Mouse (Mus musculus) kidney, adult 11 months (tissue): ENCODE data around the gene Fermt2.
"Not testable (repeated sequence)": the region's sequence is repeated elsewhere in the genome, so short reads cannot be mapped to it uniquely, and the experiment has no call there.

Experiments used
- DNase-seq: peaks from one replicate; pipeline ENCODE4 v3.0.0; 2022

Gene Fermt2

DNA sequence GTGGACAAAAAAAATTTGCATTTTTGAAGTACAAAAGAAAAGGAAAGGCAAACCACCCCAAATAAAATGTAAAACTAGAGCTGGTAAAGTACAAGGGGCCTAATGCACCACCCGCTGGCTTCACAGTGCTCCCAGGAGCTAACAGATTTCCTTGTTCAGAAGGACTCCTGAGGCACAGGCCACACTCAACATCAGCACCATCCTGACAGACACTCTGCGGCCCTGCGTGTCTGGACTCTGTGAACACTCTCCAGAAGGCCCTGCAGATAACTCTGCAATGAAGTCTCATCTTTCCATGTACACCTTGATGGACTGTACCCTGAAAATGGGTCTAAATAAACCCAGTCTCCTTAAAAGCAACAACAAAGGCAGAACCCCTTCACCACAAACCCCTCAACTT, 22.5 kb downstream of the Fermt2 start:
- no peak for DNase-seq

DNA sequence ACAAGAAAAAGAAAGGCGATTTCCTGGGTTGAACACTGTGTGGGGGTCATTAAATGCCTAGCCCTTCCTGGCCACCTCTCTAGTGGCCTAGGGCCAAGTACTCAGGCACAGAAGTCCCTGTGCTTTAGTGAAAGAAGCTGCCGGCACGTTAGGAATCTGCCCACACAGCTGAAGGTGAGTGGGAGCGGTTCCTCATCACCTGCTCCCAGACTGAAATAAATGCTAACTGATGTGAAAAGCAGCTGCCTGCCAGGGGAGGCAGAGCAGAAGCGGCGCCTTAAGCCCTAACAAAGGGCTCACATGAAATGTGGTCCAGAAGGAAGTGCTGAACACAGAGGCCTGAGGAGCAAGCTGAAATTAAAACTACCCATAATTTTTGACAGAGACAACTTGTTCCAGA, 22.9 kb downstream of the Fermt2 start:
- peak; percentile 77 for DNase-seq

DNA sequence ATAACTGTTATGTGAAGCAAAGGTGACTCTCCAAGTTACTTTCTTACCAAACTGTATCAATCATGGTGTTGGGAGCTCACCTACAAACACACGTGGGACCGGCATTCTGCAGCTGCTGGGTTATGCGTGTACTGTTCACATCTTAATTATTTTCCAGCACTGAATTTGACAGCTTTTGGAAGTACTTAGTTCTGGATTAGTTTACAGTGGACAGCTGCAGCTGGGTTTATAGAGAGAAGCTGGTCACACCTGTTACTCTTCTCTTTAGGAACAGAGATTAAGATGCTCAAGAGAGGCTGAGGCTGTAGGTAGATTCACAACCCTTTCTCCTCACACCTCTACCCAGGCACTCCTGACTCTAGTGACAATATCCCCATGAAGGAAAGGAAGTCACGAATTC, 23.8 kb downstream of the Fermt2 start:
- DNase-seq = no peak

DNA sequence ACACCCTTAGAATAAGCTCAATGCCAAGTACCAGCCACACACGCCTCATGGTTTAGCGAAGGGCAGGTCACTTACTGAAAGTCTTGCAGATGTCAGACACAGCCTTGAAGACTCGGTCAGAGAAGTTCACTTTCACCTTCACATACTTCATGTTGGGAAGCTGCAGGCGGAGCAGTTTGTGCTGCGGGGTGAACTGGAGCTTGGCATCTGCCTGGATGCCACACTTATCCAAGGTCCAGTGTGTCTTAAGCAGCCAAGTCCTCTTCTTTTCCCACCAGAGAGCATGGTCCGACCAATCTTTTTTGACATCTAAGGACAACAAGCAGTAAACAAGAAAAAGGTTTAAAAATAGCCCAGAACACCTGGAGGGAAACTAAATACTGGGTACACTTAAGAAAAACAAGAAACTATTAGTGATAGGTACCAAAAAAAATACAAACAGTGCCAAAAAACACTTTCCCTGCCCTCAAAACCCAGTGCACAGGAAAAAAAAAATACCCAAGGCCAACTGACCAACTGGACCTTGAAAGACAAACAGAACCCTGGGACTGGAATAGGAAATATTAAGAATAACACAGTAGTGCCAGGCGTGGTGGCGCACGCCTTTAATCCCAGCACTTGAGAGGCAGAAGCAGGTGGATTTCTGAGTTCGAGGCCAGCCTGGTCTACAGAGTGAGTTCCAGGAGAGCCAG, 25.4 kb downstream of the Fermt2 start:
- DNase-seq = peak; percentile 52

DNA sequence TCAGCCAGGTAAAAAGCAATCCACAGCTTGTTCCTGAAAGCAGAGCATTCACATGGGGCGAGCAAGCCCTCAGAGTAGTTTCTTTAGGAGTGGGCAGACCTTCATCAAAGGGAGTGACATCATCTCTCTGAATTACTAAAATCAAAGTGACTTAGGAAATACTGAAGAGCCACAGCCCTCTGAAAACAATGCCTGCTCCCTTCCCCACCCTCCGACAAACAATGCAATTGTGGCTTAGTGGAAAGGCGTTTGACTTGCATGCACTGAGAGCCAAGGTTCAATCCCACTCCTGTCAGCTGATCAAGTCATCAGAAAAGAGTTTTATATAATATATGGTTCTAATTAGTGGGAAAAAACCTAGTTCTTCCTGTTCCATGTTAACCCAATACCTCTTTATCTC, 26.0 kb downstream of the Fermt2 start:
- no peak for DNase-seq

DNA sequence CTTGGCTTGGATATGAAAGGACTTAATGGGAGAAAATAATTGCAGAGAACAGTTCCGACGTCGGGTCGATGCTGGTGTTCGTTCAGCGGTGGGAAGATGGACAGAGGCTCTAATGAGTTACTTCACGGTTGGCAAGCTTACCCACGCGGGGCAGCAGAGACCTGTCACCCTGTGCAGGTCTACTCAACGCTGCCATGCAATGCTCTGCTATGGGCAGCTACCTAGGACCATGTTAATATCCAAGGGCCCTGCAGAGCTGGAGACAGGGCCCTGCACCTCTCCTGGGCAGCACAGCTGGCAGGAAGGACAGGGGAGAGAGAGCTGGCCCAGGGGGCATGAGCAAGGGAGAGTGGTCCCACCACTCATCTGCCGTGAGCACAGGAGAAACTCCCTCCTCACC, 29.9 kb downstream of the Fermt2 start:
- DNase-seq = no peak

DNA sequence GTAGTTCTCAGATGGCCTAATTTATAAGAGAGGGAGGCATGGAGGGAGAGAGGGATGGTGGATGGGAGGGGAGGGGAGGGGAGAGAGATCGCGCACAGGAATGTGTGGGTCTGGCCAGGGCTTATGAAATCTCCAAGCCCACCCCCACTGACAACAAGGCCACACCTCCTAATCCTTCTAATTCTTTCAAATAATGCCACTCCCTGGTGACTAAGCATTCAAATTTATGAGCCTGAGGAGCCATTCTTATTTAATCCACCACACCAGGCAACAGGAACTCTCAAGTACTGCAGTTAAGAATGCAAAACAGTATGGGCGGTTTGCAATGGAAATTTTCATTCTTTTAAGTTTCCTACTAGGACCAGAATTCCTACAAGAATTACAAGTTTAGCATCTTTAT, 32.8 kb downstream of the Fermt2 start:
- DNase-seq = no peak

DNA sequence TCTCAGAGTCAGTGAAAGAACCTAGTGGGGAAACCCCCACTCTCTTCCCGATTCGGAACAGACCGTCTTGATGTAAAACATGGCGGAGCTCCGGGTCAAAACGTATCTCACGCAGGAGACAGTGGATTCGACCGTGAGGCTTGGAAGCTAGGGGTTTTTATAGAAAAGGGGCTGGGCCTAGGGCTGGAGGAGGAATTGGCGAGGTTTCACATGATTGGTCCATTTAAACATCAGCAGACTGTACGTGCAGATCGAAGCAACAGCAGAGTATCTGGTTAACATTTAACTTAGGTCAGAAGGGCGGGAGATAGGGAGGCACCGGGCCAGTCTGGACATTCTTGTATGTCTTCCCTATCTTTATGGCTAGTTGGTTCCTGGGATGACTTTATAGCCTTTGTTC, 34.1 kb downstream of the Fermt2 start:
- not testable (repeated sequence) for DNase-seq

DNA sequence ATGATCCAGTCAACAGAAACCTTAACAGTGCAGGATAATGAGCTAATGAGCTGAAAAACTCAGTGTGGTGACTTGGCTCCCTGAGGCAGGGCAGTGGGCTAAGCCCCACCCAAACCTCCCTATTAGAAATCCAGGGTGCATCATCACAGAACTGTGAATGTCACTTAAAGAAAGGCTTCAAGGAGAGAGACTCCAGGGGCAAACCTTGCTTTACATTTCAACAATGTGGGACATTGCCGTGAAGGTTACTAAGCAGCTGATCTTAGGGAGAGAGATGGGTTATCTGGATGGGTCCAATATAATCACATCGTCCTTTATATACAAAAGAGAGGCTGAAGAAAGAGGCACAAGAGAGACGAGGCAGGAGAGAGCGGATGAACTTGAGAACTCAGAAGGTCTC, 36.0 kb downstream of the Fermt2 start:
- DNase-seq = no peak

DNA sequence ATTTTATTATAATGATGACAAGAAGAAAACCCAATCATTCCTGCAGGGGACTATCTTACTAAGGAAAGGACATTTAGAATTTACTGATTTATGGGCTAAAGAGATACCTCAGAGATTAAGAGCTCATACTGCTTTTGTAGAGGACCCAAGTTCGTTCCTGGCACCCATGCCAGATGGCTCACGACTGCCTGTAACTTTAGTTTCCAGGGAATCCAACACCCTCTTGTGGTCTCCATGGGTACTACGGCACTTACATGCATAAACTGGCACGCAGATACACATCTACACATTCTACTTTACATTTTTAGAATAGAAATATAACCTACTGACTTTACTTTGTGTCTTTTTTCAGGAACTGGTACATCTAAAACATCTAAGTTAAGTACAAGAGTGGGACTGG, 37.2 kb downstream of the Fermt2 start:
- no peak for DNase-seq

DNA sequence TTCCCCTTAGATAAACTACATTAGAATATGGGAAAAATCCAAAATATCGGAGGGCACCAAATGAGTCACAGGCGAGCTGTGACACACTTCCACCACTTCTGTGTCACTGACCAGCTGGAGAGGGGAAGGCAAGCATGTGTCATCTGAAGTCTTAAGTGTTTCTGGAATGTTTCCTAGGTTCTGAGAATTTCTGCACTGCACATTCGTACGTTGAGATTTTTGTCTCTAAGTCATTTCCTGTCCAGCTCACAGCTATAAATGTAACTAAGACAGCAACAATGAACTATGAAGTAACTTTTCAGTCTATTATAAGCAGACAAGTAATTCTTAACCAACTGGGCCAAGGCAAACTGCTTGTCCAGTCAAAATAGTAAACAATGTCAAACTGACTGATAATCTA, 37.9 kb downstream of the Fermt2 start:
- DNase-seq = no peak

DNA sequence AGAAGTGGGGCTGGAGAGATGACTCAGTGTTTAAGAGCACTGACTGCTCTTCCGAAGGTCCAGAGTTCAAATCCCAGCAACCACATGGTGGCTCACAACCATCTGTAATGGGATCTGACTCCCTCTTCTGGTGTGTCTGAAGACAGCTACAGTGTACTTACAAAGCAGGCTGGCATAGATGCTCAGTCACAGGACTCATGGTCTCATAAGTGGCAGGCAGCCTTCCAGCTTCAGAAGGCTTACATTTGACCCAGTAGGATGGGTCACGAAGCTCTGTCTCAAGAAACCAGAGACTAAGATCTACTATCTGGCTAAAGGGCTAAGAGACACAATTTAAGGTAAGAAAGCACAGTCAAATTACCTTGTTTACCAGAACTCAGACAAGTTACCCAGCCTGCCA, 42.7 kb downstream of the Fermt2 start:
- DNase-seq = not testable (repeated sequence)

DNA sequence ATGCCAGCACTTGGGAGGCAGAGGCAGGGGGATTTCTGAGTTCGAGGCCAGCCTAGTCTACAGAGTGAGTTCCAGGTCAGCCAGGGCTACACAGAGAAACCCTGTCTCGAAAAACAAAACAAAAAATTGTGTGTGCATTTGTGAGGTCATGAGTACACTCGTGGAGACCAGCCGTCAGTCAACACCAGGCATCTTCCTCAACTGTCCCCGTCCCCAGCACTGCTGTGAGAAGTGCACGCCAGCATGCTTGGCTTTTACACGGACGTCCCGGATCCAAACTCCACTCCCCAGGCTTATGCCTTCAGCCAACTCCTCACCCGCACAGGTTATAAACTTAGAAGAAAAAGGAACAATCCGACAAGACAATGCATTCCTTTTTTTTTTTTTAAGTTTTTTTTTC, 46.6 kb downstream of the Fermt2 start:
- DNase-seq = not testable (repeated sequence)

DNA sequence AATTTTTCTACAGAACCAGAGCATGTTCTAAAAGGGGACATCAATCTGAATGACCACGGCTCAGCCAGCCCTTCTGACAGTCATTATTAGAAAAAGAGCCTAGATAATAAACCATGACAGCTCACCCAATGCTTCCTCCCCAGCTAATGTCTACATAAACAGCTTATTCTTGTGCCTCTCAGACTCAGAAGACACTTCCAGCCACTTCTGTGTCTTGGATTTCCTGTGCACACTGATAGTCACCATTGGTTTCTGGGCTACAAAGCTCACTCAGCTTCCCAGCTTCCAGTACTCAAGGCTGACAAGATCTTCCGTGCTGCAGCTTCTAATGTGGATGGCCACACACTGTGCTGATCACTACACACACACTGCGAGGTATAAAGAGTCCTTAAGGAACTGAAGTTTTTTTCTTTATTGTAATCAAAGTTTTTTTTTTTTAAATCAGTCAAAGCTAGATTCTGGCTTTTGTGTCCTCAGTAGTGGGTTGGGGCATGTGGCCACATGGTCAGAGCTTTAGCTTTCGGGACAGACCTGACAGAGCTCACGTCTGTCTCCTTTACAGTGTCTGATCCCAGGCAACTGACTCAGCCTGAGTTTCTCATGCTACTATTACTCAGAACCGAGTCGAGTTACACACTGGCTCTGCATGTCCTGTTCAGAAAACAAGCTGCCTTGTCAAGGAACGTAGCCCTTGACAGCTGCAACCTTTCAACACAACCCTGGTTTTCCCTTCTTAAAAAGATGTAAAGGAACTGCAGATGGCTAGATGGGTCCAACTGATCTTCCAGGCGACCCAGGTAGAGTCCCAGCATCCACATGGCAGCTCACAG, 50.7 kb downstream of the Fermt2 start:
- no peak for DNase-seq

DNA sequence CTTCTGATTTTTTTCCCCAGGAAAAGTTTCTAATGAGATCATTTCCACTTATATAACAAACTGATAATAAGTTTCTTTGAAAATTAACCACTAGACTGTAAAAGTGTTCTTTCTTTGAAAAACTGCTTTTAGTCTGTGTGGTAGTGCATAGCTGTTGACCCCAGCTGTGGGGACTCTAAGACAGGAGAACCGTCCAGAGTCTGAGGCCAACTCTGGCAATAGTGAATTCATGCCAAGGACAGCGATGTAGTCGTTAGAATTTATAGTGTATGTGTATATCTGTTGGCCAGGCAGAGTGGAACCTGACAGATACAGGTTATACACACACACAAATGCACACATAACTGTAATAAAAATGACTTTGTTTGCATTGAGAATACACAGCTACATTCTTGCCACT, 51.4 kb downstream of the Fermt2 start:
- DNase-seq = no peak

DNA sequence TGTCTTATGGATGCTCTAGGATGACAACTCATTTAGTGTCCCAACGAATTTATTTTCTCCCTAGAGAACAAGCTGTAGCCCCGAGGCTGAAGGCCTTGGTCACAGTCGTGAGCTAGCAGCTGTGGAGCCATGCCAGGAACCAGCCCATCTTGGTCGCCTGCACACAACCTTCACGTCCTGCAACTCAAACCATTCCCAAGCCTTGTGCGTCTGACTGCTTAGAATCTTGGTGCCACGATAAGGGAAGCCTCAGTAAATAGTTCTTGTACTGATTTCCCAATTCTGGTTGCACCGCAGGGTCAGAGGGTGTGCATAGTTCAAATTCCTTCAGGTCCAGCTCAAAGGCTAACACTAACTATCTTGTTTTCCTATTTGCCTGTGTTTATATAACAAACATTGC, 52.3 kb downstream of the Fermt2 start:
- DNase-seq = peak; percentile 82

DNA sequence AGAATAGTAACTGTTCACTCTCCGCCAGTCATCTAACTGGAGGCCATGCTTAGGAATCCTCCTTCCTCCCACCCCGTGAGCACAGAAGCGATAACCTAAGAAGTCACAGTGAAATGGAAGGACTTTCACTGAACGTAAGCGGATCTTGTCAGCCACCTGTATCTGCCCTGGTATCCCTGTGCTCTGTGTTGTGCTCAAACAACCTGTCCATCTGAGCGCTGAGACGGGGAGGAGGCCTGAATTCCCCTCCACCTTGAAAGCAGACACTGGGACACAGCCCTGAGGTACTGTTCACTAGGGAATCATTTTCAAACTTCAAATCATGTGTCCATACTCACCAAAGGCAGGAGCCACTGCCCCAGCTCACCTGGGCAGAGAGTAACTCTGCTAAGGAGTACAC, 52.9 kb downstream of the Fermt2 start:
- no peak for DNase-seq

DNA sequence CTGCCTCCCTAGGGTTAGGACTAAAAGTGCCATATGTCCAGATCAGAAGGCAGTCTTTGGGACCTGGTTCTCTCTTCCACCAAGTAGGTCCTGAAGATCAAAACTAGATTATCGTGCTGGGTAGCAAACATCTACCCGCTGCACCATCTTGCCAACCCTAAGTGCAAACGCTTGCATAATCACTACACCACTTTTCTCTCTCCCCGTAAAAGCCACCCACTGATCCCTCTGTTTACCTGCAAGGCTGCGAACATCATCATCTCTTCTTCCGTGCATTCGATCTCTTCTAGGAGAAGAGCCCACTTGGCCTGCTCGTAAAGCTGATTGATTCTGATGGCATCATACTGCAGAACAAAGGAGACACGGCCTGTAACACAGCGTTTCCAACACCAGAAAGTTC, 57.4 kb downstream of the Fermt2 start:
- DNase-seq = no peak

DNA sequence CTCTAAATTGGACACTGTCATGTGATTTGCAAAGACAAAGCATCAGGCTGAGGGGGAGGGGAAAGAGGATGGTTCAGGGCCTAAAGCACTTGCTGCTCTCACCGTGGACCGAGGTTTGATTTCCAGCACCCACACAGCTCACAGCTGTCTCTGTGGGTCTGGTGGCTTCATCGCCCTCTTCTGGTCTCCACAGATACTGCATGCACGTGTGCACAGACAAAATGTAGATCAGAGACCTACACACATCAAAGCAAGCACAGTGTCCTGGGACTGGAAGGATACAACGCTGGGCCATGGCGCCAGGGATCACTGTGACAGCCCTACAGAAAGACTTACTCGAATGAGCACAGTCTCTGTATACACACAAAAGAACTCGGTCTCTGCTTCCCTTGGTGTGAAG, 60.5 kb downstream of the Fermt2 start:
- DNase-seq = no peak

DNA sequence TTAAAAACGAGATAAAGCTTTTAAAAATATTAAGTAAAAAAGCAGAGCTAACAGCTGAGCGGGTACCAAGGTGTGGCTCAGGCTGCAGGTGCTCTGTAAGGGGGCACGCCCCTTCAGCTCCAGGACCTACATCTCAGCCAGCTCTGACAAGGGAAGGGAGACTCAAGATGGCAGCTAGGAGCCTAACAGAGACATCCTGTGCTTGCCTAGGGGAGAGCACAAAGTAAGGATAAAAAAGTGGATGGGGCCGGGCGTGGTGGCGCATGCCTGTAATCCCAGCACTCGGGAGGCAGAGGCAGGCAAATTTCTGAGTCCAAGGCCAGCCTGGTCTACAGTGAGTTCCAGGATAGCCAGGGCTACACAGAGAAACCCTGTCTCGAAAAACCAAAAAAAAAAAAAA, 63.5 kb downstream of the Fermt2 start:
- DNase-seq = not testable (repeated sequence)

DNA sequence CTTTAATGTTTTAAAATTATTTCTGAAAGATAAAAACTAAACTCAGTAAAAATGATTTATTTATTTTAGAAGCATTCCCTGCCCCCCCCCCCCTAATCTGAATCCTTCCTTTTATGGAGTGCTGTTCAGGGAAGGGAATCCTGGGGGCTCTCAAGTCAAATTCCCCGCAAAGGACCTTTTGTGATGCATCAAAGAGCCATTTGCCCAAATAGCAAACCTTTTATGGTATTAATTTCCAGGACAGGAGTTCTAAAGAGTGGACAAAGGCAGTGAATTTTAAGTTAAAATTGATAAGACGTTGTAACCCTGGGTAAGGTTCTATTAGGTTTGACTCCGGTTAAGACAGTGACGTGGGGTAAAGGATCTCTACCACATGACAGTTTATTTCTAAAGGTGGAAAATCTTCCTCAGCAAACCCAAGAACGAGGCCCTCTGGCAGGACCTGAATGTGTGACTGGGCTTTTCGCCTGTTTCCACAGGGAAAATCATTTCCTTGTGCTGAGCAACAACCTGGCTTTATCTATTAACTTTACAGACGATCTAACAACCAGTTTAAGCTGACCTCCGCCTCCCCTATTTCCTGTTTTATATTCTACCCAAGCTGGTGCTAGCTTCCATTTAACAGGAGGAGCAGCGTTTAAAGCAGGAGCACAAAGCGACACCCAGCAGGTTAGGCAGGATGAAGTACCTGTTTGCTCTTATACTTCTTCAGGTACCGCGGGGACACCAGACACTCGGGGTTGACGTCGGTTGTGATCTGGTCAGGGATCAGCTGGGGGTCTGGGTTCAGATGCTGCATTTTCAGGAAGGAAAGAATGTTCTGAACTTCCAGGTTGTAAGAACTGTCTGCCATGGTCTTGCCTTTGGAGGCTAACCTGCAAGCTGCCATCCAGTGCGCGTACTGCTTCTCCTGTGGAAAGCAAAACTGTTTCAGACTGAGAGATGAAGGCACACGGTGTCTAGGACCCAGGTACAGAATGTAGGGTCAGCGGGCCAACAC, 65.6 kb downstream of the Fermt2 start:
- no peak for DNase-seq

DNA sequence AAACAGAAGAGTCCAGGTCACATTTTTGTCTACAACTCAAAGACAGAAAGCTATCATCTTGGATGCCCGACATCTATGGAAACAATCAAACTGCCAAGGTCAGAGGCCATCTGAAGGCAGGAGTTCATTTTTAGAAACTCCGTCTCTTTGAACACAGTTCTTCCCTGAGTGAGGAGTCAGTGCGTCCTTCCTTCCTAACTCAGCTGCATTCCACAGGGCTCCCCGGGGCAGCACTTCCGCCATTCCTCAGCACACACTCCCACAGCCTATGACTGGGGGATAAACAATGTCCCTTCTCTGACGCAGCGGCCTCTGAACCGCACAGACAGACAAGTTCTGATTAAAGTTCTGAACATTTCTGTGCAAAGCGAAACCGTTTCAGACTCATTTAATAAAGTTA, 66.3 kb downstream of the Fermt2 start:
- peak; percentile 79 for DNase-seq

DNA sequence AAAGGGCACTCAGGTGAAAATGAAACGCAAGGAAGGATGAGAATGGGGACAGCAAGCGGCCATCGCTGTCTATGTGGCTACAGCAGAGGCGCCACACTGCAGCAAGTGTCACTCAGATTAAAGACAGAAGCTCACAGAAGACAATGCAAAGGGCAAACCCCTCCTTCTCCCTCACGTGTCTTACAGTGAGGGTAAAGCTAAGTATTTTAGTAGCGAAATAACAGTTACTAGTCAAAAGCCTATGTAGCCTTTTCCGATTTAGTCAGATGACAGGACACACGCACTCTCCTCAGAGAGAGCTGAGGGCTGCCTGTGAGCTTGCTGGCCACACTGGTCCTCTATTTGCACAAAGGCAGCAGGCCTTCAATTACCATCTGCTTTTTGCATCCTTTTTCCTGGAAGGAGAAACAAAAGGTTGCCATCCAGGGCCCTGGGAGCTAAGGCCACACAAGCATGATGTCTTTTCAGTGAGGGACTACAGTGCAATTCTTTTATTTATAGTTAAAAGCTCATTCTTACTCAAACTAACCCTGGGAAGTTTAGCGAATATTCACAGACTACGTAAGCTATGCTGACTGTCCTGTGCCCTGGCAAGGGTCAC, 66.9 kb downstream of the Fermt2 start:
- DNase-seq = no peak
